ENCODE assay signal across 8 mouse cellular contexts in the genomic region with DNA sequence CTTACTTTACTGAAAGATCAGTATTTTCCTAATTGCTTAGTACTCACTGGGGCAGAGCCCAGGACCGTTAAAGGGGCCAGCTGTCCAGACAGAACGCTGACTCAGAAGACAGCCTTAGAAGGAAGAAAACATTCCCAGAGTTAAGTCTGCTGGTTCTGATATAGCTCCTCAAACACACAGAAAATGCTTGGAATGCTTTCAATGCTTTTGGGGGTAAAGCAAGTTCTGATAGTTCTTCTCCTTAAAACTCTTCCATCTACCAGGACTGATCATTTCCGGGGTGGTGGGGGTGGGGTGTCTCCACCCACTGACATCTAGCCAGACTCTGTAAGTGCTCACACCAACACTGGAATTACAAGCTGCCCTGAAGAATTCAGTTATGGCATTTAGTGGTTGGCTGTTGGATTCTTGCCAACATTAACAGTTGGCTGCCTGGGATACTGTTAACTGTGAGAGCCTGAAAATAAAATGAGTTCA.
DNase-seq lines count a peak whose midpoint lies in the region; ATAC-seq and TF ChIP-seq lines count a peak whose summit lies in the region.

No protein-coding gene starts in this region.

- H3K9me3 ChIP-seq in G1E (replicated peaks), result no peaks in the 10 kb centered on the region
- H3K9me3 ChIP-seq in intestine, embryonic 16.5 days (ENCODE audit: control insufficient read depth, low read length), result no peaks in the 10 kb centered on the region
- no peaks in the 10 kb centered on the region for H3K9me3 ChIP-seq in limb, embryonic 13.5 days

- H3K9ac ChIP-seq in intestine, embryonic 16.5 days (ENCODE audit: low read depth, low read length), result no peak overlapping the region; the same call in 1 of the 2 replicates
- no peak overlapping the region for H3K9ac ChIP-seq in limb, embryonic 13.5 days

- DNase-seq in frontal cortex, postnatal 14 days (ENCODE audit: low spot score in 2 of 2), result no peak
- peak; percentile 31 for DNase-seq in G1E (ENCODE audit: low spot score)
- DNase-seq in telencephalon, adult 2 months (ENCODE audit: low read depth, low spot score), result peak; percentile 70
- DNase-seq in urinary bladder, adult 2 months (ENCODE audit: low spot score), result no peak

- no peaks in the 10 kb centered on the region for H3K27me3 ChIP-seq in G1E (ENCODE audit: insufficient read depth, low read length)
- H3K27me3 ChIP-seq in intestine, embryonic 16.5 days (replicated peaks; ENCODE audit: control insufficient read depth, insufficient read depth, low read length), result no peaks in the 10 kb centered on the region
- H3K27me3 ChIP-seq in limb, embryonic 13.5 days, result no peaks in the 10 kb centered on the region

- H3K27ac ChIP-seq in embryonic fibroblast, embryonic 13.5 days (ENCODE audit: insufficient read depth, low read length), result peak overlapping the region; percentile 99
- peak overlapping the region; percentile 80 for H3K27ac ChIP-seq in intestine, embryonic 16.5 days (ENCODE audit: low read length)
- peak overlapping the region; percentile 85 for H3K27ac ChIP-seq in limb, embryonic 13.5 days

- peaks cover 10% of the 10 kb centered on the region; the same call in 1 of the 2 replicates for H3K4me1 ChIP-seq in G1E (ENCODE audit: insufficient read depth, low read depth, low read length)
- peaks cover 17% of the 10 kb centered on the region for H3K4me1 ChIP-seq in embryonic fibroblast, embryonic 13.5 days (ENCODE audit: control insufficient read depth, insufficient read depth, low read length)
- peaks cover 18% of the 10 kb centered on the region for H3K4me1 ChIP-seq in intestine, embryonic 16.5 days (ENCODE audit: control insufficient read depth, insufficient read depth, low read length)
- H3K4me1 ChIP-seq in limb, embryonic 13.5 days, result peaks cover 35% of the 10 kb centered on the region

- 10% methylated on average over 3 of the region's 3 CpGs for WGBS in intestine, embryonic 16.5 days
- WGBS in limb, embryonic 13.5 days, result 12% methylated on average over 3 of the region's 3 CpGs

- H3K36me3 ChIP-seq in G1E (replicated peaks), result peaks cover 75% of the 10 kb centered on the region
- H3K36me3 ChIP-seq in intestine, embryonic 16.5 days (ENCODE audit: control insufficient read depth, insufficient read depth, low read length), result peaks cover 6% of the 10 kb centered on the region; the same call in 1 of the 2 replicates
- peaks cover 25% of the 10 kb centered on the region for H3K36me3 ChIP-seq in limb, embryonic 13.5 days

- ATAC-seq in frontal cortex, adult (ENCODE audit: low TSS enrichment), result peak; percentile 88
- no peak for ATAC-seq in G1E (ENCODE audit: extremely low read depth, insufficient number of reproducible peaks, low FRiP score, poor library complexity, severe bottlenecking)
- ATAC-seq in intestine, embryonic 16.5 days, result peak; percentile 82
- peak; percentile 80 for ATAC-seq in limb, embryonic 13.5 days (ENCODE audit: low FRiP score, low read depth)

- no peak overlapping the region for H3K4me3 ChIP-seq in G1E (ENCODE audit: low read depth, low read length)
- no peak overlapping the region for H3K4me3 ChIP-seq in embryonic fibroblast, embryonic 13.5 days (ENCODE audit: insufficient read depth, low read length)
- no peak overlapping the region for H3K4me3 ChIP-seq in intestine, embryonic 16.5 days (ENCODE audit: low read length)
- no peak overlapping the region for H3K4me3 ChIP-seq in limb, embryonic 13.5 days

- TF ChIP-seq CTCF in G1E (IDR thresholded peaks at IDR 0.05; ENCODE audit: low read depth, low read length), result no peak
- TF ChIP-seq CTCF in embryonic fibroblast, embryonic 13.5 days (IDR thresholded peaks at IDR 0.05; ENCODE audit: borderline replicate concordance, insufficient read depth, low read length), result no peak

- H3K4me2 ChIP-seq in intestine, embryonic 16.5 days (ENCODE audit: low read depth, low read length), result no peak overlapping the region; the same call in 1 of the 2 replicates
- H3K4me2 ChIP-seq in limb, embryonic 13.5 days (replicated peaks), result peak overlapping the region; percentile 40

- no peak for TF ChIP-seq POLR2A in embryonic fibroblast, embryonic 13.5 days (IDR thresholded peaks at IDR 0.05; ENCODE audit: low read depth, low read length)

Comparison
In these comparisons a context has a peak if more than half of its experiments do, and no peak if none do; other contexts are left out.
1. DNase-seq: peak in G1E (single experiment) and telencephalon, adult 2 months (single experiment); none in frontal cortex, postnatal 14 days (0 of 2) and urinary bladder, adult 2 months (single experiment).
2. Peak in every context shown above with its lines, with median percentiles within 50 percentile points of each other: H3K27ac ChIP-seq.